ENCODE assay signal across 9 mouse cellular contexts in the genomic region with DNA sequence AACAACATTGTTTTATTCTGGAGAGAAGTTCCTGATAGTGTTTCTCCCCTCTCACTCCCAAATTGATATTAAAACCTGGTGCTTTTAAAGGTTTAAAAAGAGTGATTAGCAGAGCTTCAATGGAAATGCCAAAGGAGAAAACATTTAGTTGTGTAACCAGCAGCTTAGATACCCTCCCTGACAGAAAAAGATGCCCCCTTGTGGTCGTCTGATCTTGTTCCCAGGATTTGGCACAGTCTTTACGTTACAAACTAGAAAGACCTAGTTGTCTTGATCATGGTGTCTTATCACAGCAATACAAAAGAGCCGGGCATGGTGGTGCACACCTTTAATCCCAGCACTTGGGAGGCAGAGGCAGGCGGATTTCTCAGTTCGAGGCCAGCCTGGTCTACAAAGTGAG. TPM values are rescaled to one million over a fixed set of nuclear protein-coding genes. Genes with fewer than 3 reads are reported as not detected.
A peak's percentile ranks its signal among the peaks of the same experiment; 100 is the strongest.
DNase-seq lines count a peak whose midpoint lies in the region; ATAC-seq and TF ChIP-seq lines count a peak whose summit lies in the region.
"Had no signal": no experiment of that assay in that cellular context is flagged by ENCODE, and none has a peak within 500 bp of the region (broad histone marks: within the 10 kb centered on the region; RNA-seq: fewer than 3 reads in every experiment).

No protein-coding gene starts in this region.

- H3K79me2 ChIP-seq in CH12.LX (replicated peaks; ENCODE audit: control insufficient read depth, extremely low read depth, insufficient read depth, poor library complexity, severe bottlenecking), result no peaks in the 10 kb centered on the region; the same call in 1 of the 2 replicates

- no peaks in the 10 kb centered on the region for H3K27me3 ChIP-seq in hindbrain, postnatal 0 days (ENCODE audit: insufficient read depth, low read length)
- no peaks in the 10 kb centered on the region for H3K27me3 ChIP-seq in hindbrain, embryonic 16.5 days (replicated peaks; ENCODE audit: control insufficient read depth, insufficient read depth, low read length)
- no peaks in the 10 kb centered on the region for H3K27me3 ChIP-seq in CH12.LX (replicated peaks)
- H3K27me3 ChIP-seq: megakaryocyte, embryonic 14.5 days had no signal

- dilution Hi-C loops in CH12.LX (cut with MboI; ENCODE audit: extremely low pct_ligation_motif_present, extremely low pct_unique_long_range_greater_than_20kb, low sequenced_read_pairs), result no loop called here

- H3K9ac ChIP-seq in hindbrain, postnatal 0 days (replicated peaks; ENCODE audit: low read length), result no peak overlapping the region
- H3K9ac ChIP-seq in hindbrain, embryonic 16.5 days (ENCODE audit: low read depth, low read length), result no peak overlapping the region
- no peak overlapping the region for H3K9ac ChIP-seq in CH12.LX (ENCODE audit: insufficient read depth, low read depth)

- H3K27ac ChIP-seq in hindbrain, postnatal 0 days, result no peak overlapping the region
- no peak overlapping the region for H3K27ac ChIP-seq in hindbrain, embryonic 16.5 days (ENCODE audit: low read depth, low read length)
- H3K27ac ChIP-seq in CH12.LX (ENCODE audit: insufficient read depth, low read depth), result no peak overlapping the region

- no peak overlapping the region for H3K4me2 ChIP-seq in hindbrain, postnatal 0 days (ENCODE audit: low read depth, low read length)
- no peak overlapping the region for H3K4me2 ChIP-seq in hindbrain, embryonic 16.5 days (ENCODE audit: low read length)
- H3K4me2 ChIP-seq in CH12.LX (ENCODE audit: insufficient read depth, low read depth, poor library complexity, severe bottlenecking), result no peak overlapping the region

- peak; percentile 21 for DNase-seq in hindbrain, postnatal 0 days (ENCODE audit: low spot score)
- DNase-seq in A20 (ENCODE audit: low read depth, low spot score) (peak; percentile 60), CH12.LX (ENCODE audit: extremely low read depth) (peak; percentile 65)
- DNase-seq in kidney, postnatal 25 days, result peak; percentile 54 to 66
- DNase-seq in neural tube, embryonic 10.5 days (ENCODE audit: extremely low spot score, low spot score), result no peak
- no peak for DNase-seq in ovary, adult 18-20 months (ENCODE audit: low spot score)
- no peak for DNase-seq in layer of hippocampus, postnatal 36 days

- in situ Hi-C loops in CH12.LX (cut with MboI; ENCODE audit: low pct_ligation_motif_present, low pct_unique_long_range_greater_than_20kb, low sequenced_read_pairs), result loop anchor here (10.0 to 25.0 kb wide), 2 partner anchors 139 to 492 kb away; no protein-coding TSS in a partner anchor

- TF ChIP-seq RAD21 in CH12.LX (IDR thresholded peaks at IDR 0.05; ENCODE audit: low read depth, low read length), result peak; percentile 66

- no peak for TF ChIP-seq POLR2A in CH12.LX (IDR thresholded peaks at IDR 0.05; ENCODE audit: low read depth, low read length)

- no peaks in the 10 kb centered on the region for H3K9me3 ChIP-seq in hindbrain, postnatal 0 days (ENCODE audit: low read length)
- no peaks in the 10 kb centered on the region for H3K9me3 ChIP-seq in hindbrain, embryonic 16.5 days (ENCODE audit: control insufficient read depth, low read length)
- H3K9me3 ChIP-seq in CH12.LX (replicated peaks; ENCODE audit: low read length), result peaks cover 4% of the 10 kb centered on the region
- H3K9me3 ChIP-seq: megakaryocyte, embryonic 14.5 days had no signal

- H3K4me3 ChIP-seq in hindbrain, postnatal 0 days (ENCODE audit: low read length), result no peak overlapping the region
- H3K4me3 ChIP-seq in hindbrain, embryonic 16.5 days (ENCODE audit: low read length), result no peak overlapping the region
- H3K4me3 ChIP-seq in CH12.LX (replicated peaks in 1 of 3; ENCODE audit: low read depth in 2 of 3, low read length in 2 of 3, poor library complexity in 1 of 3), result no peak overlapping the region
- H3K4me3 ChIP-seq: megakaryocyte, embryonic 14.5 days had no signal

- no peaks in the 10 kb centered on the region for H3K4me1 ChIP-seq in hindbrain, postnatal 0 days (ENCODE audit: insufficient read depth, low read length)
- H3K4me1 ChIP-seq in hindbrain, embryonic 16.5 days (ENCODE audit: control insufficient read depth, insufficient read depth, low read depth, low read length), result no peaks in the 10 kb centered on the region
- peaks cover 2 to 13% of the 10 kb centered on the region in 2 experiments; a peak in 2 of 4 replicates for H3K4me1 ChIP-seq in CH12.LX (ENCODE audit: control insufficient read depth in 1 of 2, insufficient read depth in 2 of 2)

- TF ChIP-seq CTCF in hindbrain, postnatal 0 days (IDR thresholded peaks at IDR 0.05; ENCODE audit: low read depth), result peak; percentile 37
- TF ChIP-seq CTCF in CH12.LX (conservative IDR thresholded peaks at IDR 0.05 in 1 of 2, IDR thresholded peaks at IDR 0.05 in 1 of 2; ENCODE audit: low read depth in 2 of 2, low read length in 2 of 2), result peak in 1 of 2 experiments; percentile 78; a peak in 2 of 4 replicates

- H3K36me3 ChIP-seq in hindbrain, postnatal 0 days (ENCODE audit: insufficient read depth, low read length), result no peaks in the 10 kb centered on the region
- H3K36me3 ChIP-seq in hindbrain, embryonic 16.5 days (ENCODE audit: control insufficient read depth, insufficient read depth, low read length), result no peaks in the 10 kb centered on the region
- H3K36me3 ChIP-seq in CH12.LX (replicated peaks in 1 of 2; ENCODE audit: control insufficient read depth in 1 of 2, insufficient read depth in 1 of 2, low read length in 1 of 2), result no peaks in the 10 kb centered on the region

- WGBS in hindbrain, postnatal 0 days, result 64% methylated on average over 5 of the region's 5 CpGs
- 66% methylated on average over 5 of the region's 5 CpGs for WGBS in hindbrain, embryonic 16.5 days

- TF ChIP-seq EP300 in CH12.LX (IDR thresholded peaks at IDR 0.05; ENCODE audit: low read length), result no peak

- no peak for ATAC-seq in hindbrain, postnatal 0 days
- no peak for ATAC-seq in hindbrain, embryonic 16.5 days

TF ChIP-seq in CH12.LX, 34 proteins besides CTCF, POLR2A, EP300 and RAD21 (continues in another document):
- TF ChIP-seq MYC (IDR thresholded peaks at IDR 0.05; ENCODE audit: low read depth, low read length) (no peak), HCFC1 (IDR thresholded peaks at IDR 0.05; ENCODE audit: low read depth, low read length) (no peak), MAX (IDR thresholded peaks at IDR 0.05; ENCODE audit: low read length) (no peak), MAZ (IDR thresholded peaks at IDR 0.05; ENCODE audit: low read depth, low read length) (0 out of 2 replicates have a peak, but pooled peaks have one; percentile 44), MEF2A (IDR thresholded peaks at IDR 0.05; ENCODE audit: borderline replicate concordance, low read depth, low read length) (no peak), RCOR1 (conservative IDR thresholded peaks at IDR 0.05; ENCODE audit: low read depth, low read length) (no peak), PAX5 (IDR thresholded peaks at IDR 0.05; ENCODE audit: low read length) (no peak), USF2 (conservative IDR thresholded peaks at IDR 0.05; ENCODE audit: low read depth, low read length) (no peak), NELFE (IDR thresholded peaks at IDR 0.05; ENCODE audit: low read depth, low read length) (0 out of 2 replicates have a peak, but pooled peaks have one; percentile 18), ELF1 (IDR thresholded peaks at IDR 0.05; ENCODE audit: low read depth, low read length) (no peak), ZNF384 (IDR thresholded peaks at IDR 0.05; ENCODE audit: low read depth, low read length) (no peak), UBTF (IDR thresholded peaks at IDR 0.05; ENCODE audit: low read depth, low read length) (no peak), TBP (conservative IDR thresholded peaks at IDR 0.05; ENCODE audit: low read depth, low read length) (no peak), ZC3H11A (IDR thresholded peaks at IDR 0.05; ENCODE audit: low read depth, low read length) (peak; percentile 72), TCF12 (IDR thresholded peaks at IDR 0.05; ENCODE audit: low read depth, low read length) (0 out of 2 replicates have a peak, but pooled peaks have one; percentile 13), IRF4 (IDR thresholded peaks at IDR 0.05; ENCODE audit: low read depth, low read length) (no peak), MXI1 (IDR thresholded peaks at IDR 0.05; ENCODE audit: low read depth, low read length) (no peak), USF1 (IDR thresholded peaks at IDR 0.05; ENCODE audit: low read depth, low read length) (no peak), MAFK (IDR thresholded peaks at IDR 0.05; ENCODE audit: insufficient replicate concordance, low read length) (no peak), POLR2AphosphoS2 (IDR thresholded peaks at IDR 0.05; ENCODE audit: low read depth, low read length) (no peak), ZMIZ1 (IDR thresholded peaks at IDR 0.05; ENCODE audit: low read depth, low read length) (no peak), SIN3A (IDR thresholded peaks at IDR 0.05; ENCODE audit: low read length) (0 out of 2 replicates have a peak, but pooled peaks have one; percentile 37), GABPA (IDR thresholded peaks at IDR 0.05; ENCODE audit: insufficient replicate concordance, low read depth, low read length) (no peak), JUND (conservative IDR thresholded peaks at IDR 0.05; ENCODE audit: low read depth, low read length) (no peak), ETS1 (conservative IDR thresholded peaks at IDR 0.05; ENCODE audit: low read depth, low read length) (no peak), JUN (IDR thresholded peaks at IDR 0.05; ENCODE audit: insufficient read depth, low read depth, low read length) (no peak), SMC3 (IDR thresholded peaks at IDR 0.05; ENCODE audit: low read depth, low read length) (peak; percentile 90)

RNA-seq across cellular contexts. Expression of gene Erich6, which starts 16.9 kb away (rescaled TPM):
- 0.18 TPM in 1 of 2 replicates, not detected in the other for total RNA-seq in hindbrain, postnatal 0 days (2014; rRNA removed)
- 0.42 and 0.44 TPM in 2 replicates for polyA plus RNA-seq in hindbrain, postnatal 0 days (2015; fragmentation: Nextera tagmentation; extraction: Ambion mirVana)
- polyA plus RNA-seq in hindbrain, embryonic 16.5 days (2015; fragmentation: Nextera tagmentation; extraction: Ambion mirVana), result 0.15 and 0.31 TPM in 2 replicates
- total RNA-seq in CH12.LX (2012; rRNA removed) (not detected in 2 replicates), CH12.LX (2014; rRNA removed) (not detected in 2 replicates)
- 0.11 TPM in 1 of 2 replicates, not detected in the other for polyA plus RNA-seq in CH12.LX (2012; ENCODE audit: insufficient read length, low read depth)
- total RNA-seq in layer of hippocampus, postnatal 36 days (2021), result 1 to 10 TPM; 1.2 to 1.4 TPM

RNA-seq across cellular contexts. Expression of gene Siah2, which starts 38.3 kb away (rescaled TPM):
- total RNA-seq in hindbrain, postnatal 0 days (2014; rRNA removed), result 22.5 and 29.4 TPM in 2 replicates
- 11.9 and 13.4 TPM in 2 replicates for polyA plus RNA-seq in hindbrain, postnatal 0 days (2015; fragmentation: Nextera tagmentation; extraction: Ambion mirVana)
- 8.4 and 10.4 TPM in 2 replicates for polyA plus RNA-seq in hindbrain, embryonic 16.5 days (2015; fragmentation: Nextera tagmentation; extraction: Ambion mirVana)
- total RNA-seq in CH12.LX (2012; rRNA removed) (125 and 140 TPM in 2 replicates), CH12.LX (2014; rRNA removed) (119 and 142 TPM in 2 replicates)
- polyA plus RNA-seq in CH12.LX (2012; ENCODE audit: insufficient read length, low read depth), result 99.0 and 104 TPM in 2 replicates
- total RNA-seq in layer of hippocampus, postnatal 36 days (2021), result 10 to 100 TPM; 18.0 to 20.7 TPM

Comparison
In these comparisons a context has a peak if more than half of its experiments do, and no peak if none do; other contexts are left out.
1. DNase-seq: peak in hindbrain, postnatal 0 days (single experiment), A20 (single experiment), CH12.LX (single experiment) and kidney, postnatal 25 days (2 of 2); none in neural tube, embryonic 10.5 days (single experiment), ovary, adult 18-20 months (single experiment) and layer of hippocampus, postnatal 36 days (0 of 2).